Mouse (Mus musculus) lung, embryonic 16.5 days (tissue): ENCODE data around the gene Osm. TPM values are rescaled to one million over a fixed set of nuclear protein-coding genes. Genes with fewer than 3 reads are reported as not detected.
A peak's percentile ranks its signal among the peaks of the same experiment; 100 is the strongest.

Experiments used
- ATAC-seq: fragments of 200-750 bp; cut with Nextera tagmentation; 2 replicates; pipeline ENCODE4 v1.8.0; 2017; ENCODE audit warnings: low read depth, mild to moderate bottlenecking, moderate library complexity
- H3K27ac ChIP-seq: fragments of 300-500 bp; sonication (generic); 2 replicates; pipeline ENCODE4 v1.5.1; 2014; ENCODE audit warnings: mild to moderate bottlenecking, control low read depth, low read length
- H3K27me3 ChIP-seq: fragments of 300-500 bp; sonication (generic); 2 replicates; pipeline ENCODE4 v1.6.1; 2014; ENCODE audit warnings: low read depth, low read length, mixed read lengths; ENCODE audit not compliant: control insufficient read depth, insufficient read depth
- H3K36me3 ChIP-seq: fragments of 300-500 bp; sonication (generic); 2 replicates; pipeline ENCODE4 v1.6.1; 2014; ENCODE audit warnings: low read length; ENCODE audit not compliant: control insufficient read depth, insufficient read depth
- H3K4me1 ChIP-seq: fragments of 300-500 bp; sonication (generic); replicated peaks from 2 replicates; pipeline ENCODE4 v1.6.1; 2014; ENCODE audit warnings: low read length, mixed read lengths; ENCODE audit not compliant: control insufficient read depth, insufficient read depth
- H3K4me2 ChIP-seq: fragments of 300-500 bp; sonication (generic); 2 replicates; pipeline ENCODE4 v1.6.1; 2014; ENCODE audit warnings: low read depth, low read length, control low read depth
- H3K4me3 ChIP-seq: fragments of 300-500 bp; sonication (generic); 2 replicates; pipeline ENCODE4 v1.5.1; 2014; ENCODE audit warnings: mild to moderate bottlenecking, low read length, control low read depth
- H3K9ac ChIP-seq: fragments of 300-500 bp; sonication (generic); 2 replicates; pipeline ENCODE4 v1.6.1; 2014; ENCODE audit warnings: low read length, control low read depth
- H3K9me3 ChIP-seq: fragments of 300-500 bp; sonication (generic); 2 replicates; pipeline ENCODE4 v1.6.1; 2016; ENCODE audit warnings: low read length; ENCODE audit not compliant: control insufficient read depth
- WGBS: fragments of 180-500 bp; shearing (Covaris S2); extraction: QIAGEN DNeasy Blood & Tissue Kit; methylation state at CpG from one replicate; pipeline ENCODE4 v1.1.7; 2014; 5-methylcytosine and 5-hydroxymethylcytosine counted together
- polyA plus RNA-seq: library from polyadenylated mRNA; unstranded; fragments of >200 nt; fragmentation: Nextera tagmentation; extraction: Ambion mirVana; gene quantifications from 2 replicates; pipeline ENCODE4 v1.2.1, GENCODE M21; 2015

Gene Osm
- polyA plus RNA-seq, 1 experiment from 2014 or later = 0.25 TPM

DNA sequence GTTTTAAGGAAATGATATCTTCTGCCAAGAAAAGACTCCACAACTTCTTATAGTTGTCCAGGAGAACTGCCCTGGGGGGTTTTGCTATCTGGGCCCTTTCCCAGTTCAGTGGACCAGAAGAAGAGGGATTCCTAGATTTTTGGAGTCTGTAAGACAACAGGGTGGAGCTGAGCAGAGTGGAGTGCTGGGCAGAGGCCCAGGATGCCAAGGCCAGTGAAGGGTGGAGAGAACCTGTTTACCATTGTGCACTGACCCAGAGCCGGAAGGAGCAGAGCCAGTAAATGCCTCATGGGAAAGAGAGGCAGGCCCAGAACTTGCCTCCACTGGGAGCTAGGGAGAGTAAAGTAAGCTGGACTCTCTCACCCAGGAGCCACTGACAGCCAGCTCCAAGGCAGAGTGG, 38.5 kb upstream of the Osm start:
- H3K36me3 ChIP-seq = no peaks in the 10 kb centered on the region
- H3K4me1 ChIP-seq = peaks cover 14% of the 10 kb centered on the region
- H3K4me2 ChIP-seq = no peak overlapping the region
- H3K27me3 ChIP-seq = no peaks in the 10 kb centered on the region
- peak overlapping the region; percentile 45 for H3K27ac ChIP-seq
- no peak overlapping the region for H3K4me3 ChIP-seq
- 69% methylated on average over 1 of the region's 1 CpGs for WGBS
- H3K9ac ChIP-seq = no peak overlapping the region
- ATAC-seq = peak; percentile 41; the same call in 1 of the 2 replicates
- H3K9me3 ChIP-seq = no peaks in the 10 kb centered on the region

DNA sequence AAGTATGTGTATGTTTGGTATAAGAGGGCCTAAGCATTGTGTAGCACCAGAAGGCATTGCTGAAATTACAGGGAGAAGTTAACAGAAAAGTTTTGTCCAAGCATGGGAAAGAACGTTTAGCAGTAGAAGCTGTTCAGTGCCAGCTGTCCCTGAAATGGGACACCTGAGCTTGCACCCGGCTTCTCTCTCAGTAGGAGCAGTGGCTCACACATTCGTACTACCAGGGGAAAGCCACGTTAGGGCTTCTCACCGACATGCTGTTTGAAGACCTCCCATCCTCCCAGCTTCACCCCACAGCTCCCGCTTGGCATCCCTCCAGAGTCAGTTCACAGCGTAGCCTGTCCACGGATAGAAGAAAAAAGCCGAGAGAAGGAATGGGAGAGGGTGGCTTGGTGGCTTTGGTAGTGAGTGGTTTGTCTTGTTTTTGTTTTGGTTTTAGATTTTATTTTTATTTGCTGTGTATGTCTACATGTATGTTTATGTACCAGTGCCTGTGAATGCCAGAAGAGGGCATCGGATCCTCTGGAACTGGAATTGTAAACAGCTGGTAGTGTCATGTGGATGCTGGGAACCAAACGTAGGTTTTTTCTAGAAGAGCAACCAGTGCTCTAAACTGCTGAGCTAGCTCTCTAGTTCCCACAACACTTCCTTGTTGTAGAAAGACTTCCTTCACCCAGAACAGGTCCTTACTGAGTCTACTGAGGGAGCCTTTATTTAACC, 34.1 kb upstream of the Osm start:
- WGBS = 49% methylated on average over 11 of the region's 11 CpGs
- no peaks in the 10 kb centered on the region for H3K9me3 ChIP-seq
- peaks cover 18% of the 10 kb centered on the region; the same call in 1 of the 2 replicates for H3K4me1 ChIP-seq
- no peak overlapping the region for H3K4me2 ChIP-seq
- no peaks in the 10 kb centered on the region for H3K27me3 ChIP-seq
- H3K36me3 ChIP-seq = peaks cover 3% of the 10 kb centered on the region; the same call in 1 of the 2 replicates
- no peak for ATAC-seq
- no peak overlapping the region for H3K4me3 ChIP-seq
- no peak overlapping the region for H3K27ac ChIP-seq
- no peak overlapping the region for H3K9ac ChIP-seq

DNA sequence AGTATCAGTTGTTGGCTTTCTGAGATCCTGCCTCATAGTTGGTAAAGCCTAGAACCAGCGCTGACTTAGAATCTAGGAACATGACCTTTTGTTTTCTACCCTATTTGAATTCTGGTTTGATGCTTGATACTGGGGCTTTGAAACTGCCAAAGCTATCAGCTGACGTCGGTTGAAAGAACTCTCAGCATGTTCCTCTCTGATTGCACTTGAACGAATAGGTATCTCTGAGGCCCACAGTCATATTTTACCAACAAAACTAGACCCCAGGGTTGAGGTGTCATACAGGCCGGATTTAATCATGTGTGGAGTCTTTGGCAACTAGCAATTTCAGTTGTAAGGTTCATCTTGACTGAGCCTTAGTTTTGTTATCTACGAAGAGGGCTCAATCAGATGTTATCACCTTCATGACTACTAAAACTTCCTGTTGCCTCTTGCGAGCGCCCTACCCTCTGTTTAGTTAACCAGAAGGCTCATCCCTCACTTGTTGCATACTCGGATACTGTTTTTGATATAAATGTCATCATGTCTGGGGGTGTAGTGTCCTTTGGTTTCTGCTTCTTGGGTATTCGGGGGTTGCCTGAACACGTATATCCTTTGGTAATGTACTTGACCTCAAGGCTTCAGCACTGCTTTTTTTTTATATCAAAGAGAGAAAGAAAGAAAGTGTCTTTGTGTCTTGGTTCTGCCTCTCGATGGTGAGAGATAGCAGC, 33.1 kb upstream of the Osm start:
- Histone ChIP-seq H3K4me2 (no peak overlapping the region), H3K9me3 (no peaks in the 10 kb centered on the region), H3K36me3 (peaks cover 6% of the 10 kb centered on the region; the same call in 1 of the 2 replicates), H3K27ac (peak overlapping the region; percentile 47; the same call in 1 of the 2 replicates), H3K4me3 (no peak overlapping the region), H3K9ac (peak overlapping the region; percentile 13; the same call in 1 of the 2 replicates), H3K4me1 (peaks cover 16% of the 10 kb centered on the region; the same call in 1 of the 2 replicates), H3K27me3 (no peaks in the 10 kb centered on the region)
- ATAC-seq = no peak
- WGBS = 70% methylated on average over 12 of the region's 12 CpGs

GRCm38 (mm10) chr11:4203705-4204074, 32.5 kb upstream of the Osm start:
- peak; percentile 72 for ATAC-seq
- H3K36me3 ChIP-seq = peaks cover 8% of the 10 kb centered on the region; the same call in 1 of the 2 replicates
- no peak overlapping the region for H3K4me2 ChIP-seq
- H3K9ac ChIP-seq = peak overlapping the region; percentile 13; the same call in 1 of the 2 replicates
- H3K27ac ChIP-seq = peak overlapping the region; percentile 47
- no peaks in the 10 kb centered on the region for H3K9me3 ChIP-seq
- peaks cover 16% of the 10 kb centered on the region; the same call in 1 of the 2 replicates for H3K4me1 ChIP-seq
- no peak overlapping the region for H3K4me3 ChIP-seq
- 26% methylated on average over 2 of the region's 2 CpGs for WGBS
- no peaks in the 10 kb centered on the region for H3K27me3 ChIP-seq

GRCm38 (mm10) chr11:4205097-4205655, 31.0 kb upstream of the Osm start:
- peaks cover 8% of the 10 kb centered on the region; the same call in 1 of the 2 replicates for H3K36me3 ChIP-seq
- H3K27me3 ChIP-seq = no peaks in the 10 kb centered on the region
- H3K4me2 ChIP-seq = no peak overlapping the region
- H3K4me3 ChIP-seq = no peak overlapping the region
- no peaks in the 10 kb centered on the region for H3K9me3 ChIP-seq
- ATAC-seq = peak; percentile 53; the same call in 1 of the 2 replicates
- H3K27ac ChIP-seq = peak overlapping the region; percentile 56
- 67% methylated on average over 5 of the region's 5 CpGs for WGBS
- no peak overlapping the region for H3K9ac ChIP-seq
- peaks cover 16% of the 10 kb centered on the region; the same call in 1 of the 2 replicates for H3K4me1 ChIP-seq

GRCm38 (mm10) chr11:4205951-4206350, 30.3 kb upstream of the Osm start:
- Histone ChIP-seq H3K9me3 (no peaks in the 10 kb centered on the region), H3K9ac (no peak overlapping the region), H3K4me2 (no peak overlapping the region), H3K27ac (no peak overlapping the region), H3K27me3 (no peaks in the 10 kb centered on the region), H3K4me3 (no peak overlapping the region), H3K4me1 (peaks cover 16% of the 10 kb centered on the region; the same call in 1 of the 2 replicates), H3K36me3 (peaks cover 8% of the 10 kb centered on the region; the same call in 1 of the 2 replicates)
- 82% methylated on average over 7 of the region's 7 CpGs for WGBS
- ATAC-seq = no peak

GRCm38 (mm10) chr11:4206563-4206962, 29.7 kb upstream of the Osm start:
- H3K4me2 ChIP-seq = no peak overlapping the region
- no peaks in the 10 kb centered on the region for H3K9me3 ChIP-seq
- H3K4me3 ChIP-seq = no peak overlapping the region
- WGBS = 62% methylated on average over 6 of the region's 6 CpGs
- H3K27me3 ChIP-seq = no peaks in the 10 kb centered on the region
- no peak for ATAC-seq
- H3K36me3 ChIP-seq = peaks cover 11% of the 10 kb centered on the region; the same call in 1 of the 2 replicates
- peaks cover 16% of the 10 kb centered on the region; the same call in 1 of the 2 replicates for H3K4me1 ChIP-seq
- no peak overlapping the region for H3K9ac ChIP-seq
- no peak overlapping the region for H3K27ac ChIP-seq

- Histone ChIP-seq H3K36me3 (peaks cover 11% of the 10 kb centered on the region; the same call in 1 of the 2 replicates), H3K4me2 (no peak overlapping the region), H3K4me1 (peaks cover 11% of the 10 kb centered on the region; the same call in 1 of the 2 replicates), H3K27me3 (no peaks in the 10 kb centered on the region), H3K27ac (no peak overlapping the region), H3K9me3 (no peaks in the 10 kb centered on the region), H3K4me3 (no peak overlapping the region), H3K9ac (no peak overlapping the region)
- WGBS = 87% methylated on average over 9 of the region's 9 CpGs
- no peak for ATAC-seq
Observed at GRCm38 (mm10) chr11:4207655-4208054, 28.6 kb upstream of the Osm start.

GRCm38 (mm10) chr11:4209556-4209955, 26.7 kb upstream of the Osm start:
- peaks cover 13% of the 10 kb centered on the region; the same call in 1 of the 2 replicates for H3K36me3 ChIP-seq

More at GRCm38 (mm10) chr11:4209556-4209955, 26.7 kb upstream of the Osm start:
- Histone ChIP-seq H3K27ac (no peak overlapping the region), H3K4me2 (no peak overlapping the region), H3K4me3 (no peak overlapping the region), H3K9me3 (no peaks in the 10 kb centered on the region), H3K9ac (no peak overlapping the region), H3K4me1 (0 out of 2 replicates have a peak, but pooled peaks cover 2% of the 10 kb centered on the region), H3K27me3 (no peaks in the 10 kb centered on the region)
- 76% methylated on average over 5 of the region's 5 CpGs for WGBS
- ATAC-seq = no peak
